Mouse (Mus musculus) kidney, adult 18-20 months (tissue): ENCODE results near the gene Nup35.

Experiments used
- DNase-seq: peaks from one replicate; pipeline ENCODE4 v3.0.0; 2021

The Nup35 gene

GRCm38 (mm10) chr2:80638364-80639241, 21.6 kb downstream of the Nup35 start:
- peak; percentile 95 for DNase-seq

DNA sequence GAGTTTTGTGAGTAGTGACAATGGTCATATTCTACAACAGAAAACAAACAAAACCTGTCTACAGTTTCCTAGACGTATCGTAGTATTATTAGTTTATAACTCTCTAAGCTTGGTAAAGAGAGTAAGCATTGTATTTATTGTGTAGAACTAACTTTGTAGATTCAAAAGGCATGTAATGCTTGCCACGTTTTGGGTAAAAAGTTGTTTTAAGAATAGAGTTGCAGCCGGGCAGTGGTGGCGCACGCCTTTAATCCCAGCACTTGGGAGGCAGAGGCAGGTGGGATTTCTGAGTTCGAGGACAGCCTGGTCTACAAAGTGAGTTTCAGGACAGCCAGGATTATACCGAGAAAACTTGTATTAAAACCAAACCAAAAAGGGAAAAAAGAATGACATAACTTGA, 22.4 kb downstream of the Nup35 start:
- no peak for DNase-seq

GRCm38 (mm10) chr2:80639864-80640263, 22.8 kb downstream of the Nup35 start:
- DNase-seq, result no peak

GRCm38 (mm10) chr2:80661414-80661813, 44.4 kb downstream of the Nup35 start:
- no peak for DNase-seq

- no peak for DNase-seq
These were observed 45.6 kb downstream of the Nup35 start for GRCm38 (mm10) chr2:80662682-80663081.

- no peak for DNase-seq
These were observed 50.4 kb downstream of the Nup35 start for GRCm38 (mm10) chr2:80667396-80667964.

GRCm38 (mm10) chr2:80669868-80670666, 53.0 kb downstream of the Nup35 start:
- DNase-seq, result peak; percentile 11

GRCm38 (mm10) chr2:80678803-80679202, 61.8 kb downstream of the Nup35 start:
- DNase-seq, result no peak

- DNase-seq, result no peak
These were observed 66.7 kb downstream of the Nup35 start for GRCm38 (mm10) chr2:80683727-80684239.

DNA sequence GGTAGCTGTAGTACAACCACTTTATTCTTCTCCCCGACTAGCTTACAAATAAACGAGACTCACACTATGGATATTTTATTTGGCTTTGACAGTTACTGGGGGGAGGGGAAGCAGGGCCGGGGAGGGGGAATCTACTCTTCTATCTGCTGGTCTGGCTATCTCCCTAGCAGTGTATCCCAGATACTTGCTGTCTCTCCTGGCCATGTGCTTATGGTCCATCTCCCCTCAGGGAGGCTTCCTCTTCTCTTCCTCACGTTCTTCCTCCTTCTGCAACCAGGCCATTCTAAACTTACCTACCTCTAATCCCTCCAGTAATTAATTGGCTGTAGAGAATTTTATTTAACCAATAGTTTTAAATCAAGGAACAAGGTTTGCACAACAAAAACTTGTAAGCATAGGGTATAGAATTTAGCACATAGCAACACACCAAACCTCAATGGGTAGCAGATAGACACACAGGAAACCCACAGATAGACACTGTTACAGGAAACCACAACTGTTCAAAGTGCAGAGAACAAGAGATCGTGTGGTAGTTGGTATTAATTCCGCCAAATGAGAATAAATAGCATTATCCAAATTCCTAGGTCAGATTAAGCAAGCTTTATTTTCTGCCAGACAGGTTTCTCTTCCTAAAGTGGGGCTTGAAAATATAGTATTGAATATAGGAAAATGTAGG, 67.5 kb downstream of the Nup35 start:
- no peak for DNase-seq

DNA sequence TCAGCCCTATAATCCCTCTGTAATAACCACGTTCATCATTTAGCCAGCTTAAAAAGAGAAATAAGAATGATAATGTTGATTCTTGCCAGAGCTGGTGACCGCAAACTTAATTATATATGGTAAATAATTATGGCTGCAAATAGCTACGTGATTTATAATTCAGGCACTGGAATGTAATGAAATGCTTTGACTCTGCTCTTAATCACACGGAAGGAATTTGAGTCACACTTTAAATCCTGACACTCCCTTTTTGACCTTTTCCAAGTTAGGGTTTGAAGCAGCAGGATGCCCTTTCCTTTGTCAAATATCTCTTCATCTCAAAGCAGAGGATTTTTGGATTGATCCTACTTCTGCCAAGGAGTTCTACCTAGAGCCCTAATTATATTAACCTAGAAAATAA, 71.2 kb downstream of the Nup35 start:
- no peak for DNase-seq

- no peak for DNase-seq
These were observed 90.4 kb downstream of the Nup35 start for GRCm38 (mm10) chr2:80707429-80707828.
